Mouse (Mus musculus) neural tube, embryonic 14.5 days (tissue): ENCODE measurements at regions not wholly inside any gene's neighbourhood (a gene's known extent, or its start where the extent isn't known, plus 50 kb on each side); places are given as distances from the start of the nearest gene placed in this dataset.

Experiments used
- ATAC-seq: fragments of 200-750 bp; cut with Nextera tagmentation; 2 replicates; pipeline ENCODE4 v1.8.0; 2017; ENCODE audit warnings: low read depth, mild to moderate bottlenecking, moderate TSS enrichment, moderate library complexity
- H3K27ac ChIP-seq: fragments of 300-500 bp; sonication (generic); 2 replicates; pipeline ENCODE4 v1.5.1; 2014; ENCODE audit warnings: low read depth, mild to moderate bottlenecking, control low read depth, low read length, moderate library complexity, mixed read lengths
- H3K27me3 ChIP-seq: fragments of 300-500 bp; sonication (generic); 2 replicates; pipeline ENCODE4 v1.6.1; 2014; ENCODE audit warnings: low read length; ENCODE audit not compliant: control insufficient read depth, insufficient read depth
- H3K36me3 ChIP-seq: fragments of 300-500 bp; sonication (generic); 2 replicates; pipeline ENCODE4 v1.6.1; 2014; ENCODE audit warnings: low read length, mixed read lengths; ENCODE audit not compliant: control insufficient read depth, insufficient read depth
- H3K4me1 ChIP-seq: fragments of 300-500 bp; sonication (generic); 2 replicates; pipeline ENCODE4 v1.6.1; 2014; ENCODE audit warnings: low read length; ENCODE audit not compliant: control insufficient read depth, insufficient read depth
- H3K4me2 ChIP-seq: fragments of 300-500 bp; sonication (generic); 2 replicates; pipeline ENCODE4 v1.6.1; 2014; ENCODE audit warnings: mild to moderate bottlenecking, low read depth, low read length, control low read depth
- H3K4me3 ChIP-seq: fragments of 300-500 bp; sonication (generic); 2 replicates; pipeline ENCODE4 v1.5.1; 2014; ENCODE audit warnings: low read depth, low read length, control low read depth, mixed read lengths
- H3K9ac ChIP-seq: fragments of 300-500 bp; sonication (generic); replicated peaks from 2 replicates; pipeline ENCODE4 v1.6.1; 2014; ENCODE audit warnings: low read depth, mild to moderate bottlenecking, control low read depth, low read length, mixed read lengths
- H3K9me3 ChIP-seq: fragments of 300-500 bp; sonication (generic); 2 replicates; pipeline ENCODE4 v1.6.1; 2016; ENCODE audit warnings: low read length; ENCODE audit not compliant: control insufficient read depth
- WGBS: fragments of 180-500 bp; shearing (Covaris S2); extraction: QIAGEN DNeasy Blood & Tissue Kit; methylation state at CpG from one replicate; pipeline ENCODE4 v1.1.7; 2014; 5-methylcytosine and 5-hydroxymethylcytosine counted together

GRCm38 (mm10) chr8:118042253-118042860, 240.6 kb upstream of the Mphosph6 start:
- Histone ChIP-seq H3K4me1 (no peaks in the 10 kb centered on the region), H3K4me2 (no peak overlapping the region), H3K9me3 (no peaks in the 10 kb centered on the region), H3K36me3 (no peaks in the 10 kb centered on the region), H3K4me3 (no peak overlapping the region), H3K27me3 (no peaks in the 10 kb centered on the region), H3K9ac (no peak overlapping the region), H3K27ac (no peak overlapping the region)
- 13% methylated on average over 10 of the region's 10 CpGs for WGBS
- no peak for ATAC-seq

GRCm38 (mm10) chr8:118041253-118041652, 239.5 kb upstream of the Mphosph6 start:
- no peak overlapping the region for H3K4me2 ChIP-seq
- ATAC-seq = no peak
- H3K27me3 ChIP-seq = no peaks in the 10 kb centered on the region
- H3K4me1 ChIP-seq = no peaks in the 10 kb centered on the region
- WGBS = 58% methylated on average over 6 of the region's 6 CpGs
- no peak overlapping the region for H3K4me3 ChIP-seq
- H3K27ac ChIP-seq = no peak overlapping the region
- no peaks in the 10 kb centered on the region for H3K9me3 ChIP-seq
- no peak overlapping the region for H3K9ac ChIP-seq
- H3K36me3 ChIP-seq = no peaks in the 10 kb centered on the region

- Histone ChIP-seq H3K9me3 (no peaks in the 10 kb centered on the region), H3K27me3 (no peaks in the 10 kb centered on the region), H3K27ac (no peak overlapping the region), H3K4me2 (no peak overlapping the region), H3K4me3 (no peak overlapping the region), H3K4me1 (peaks cover 12% of the 10 kb centered on the region), H3K9ac (no peak overlapping the region), H3K36me3 (no peaks in the 10 kb centered on the region)
- ATAC-seq = no peak
- WGBS = 71% methylated on average over 4 of the region's 4 CpGs
These were observed 236.1 kb upstream of the Mphosph6 start for GRCm38 (mm10) chr8:118037801-118038200.

- no peaks in the 10 kb centered on the region for H3K36me3 ChIP-seq
- peak; percentile 28; the same call in 1 of the 2 replicates for ATAC-seq
- H3K9me3 ChIP-seq = no peaks in the 10 kb centered on the region
- H3K27ac ChIP-seq = peak overlapping the region; percentile 73
- WGBS = 21% methylated on average over 13 of the region's 13 CpGs
- no peaks in the 10 kb centered on the region for H3K27me3 ChIP-seq
- peak overlapping the region; percentile 27 for H3K4me2 ChIP-seq
- H3K4me1 ChIP-seq = peaks cover 12% of the 10 kb centered on the region
- H3K9ac ChIP-seq = peak overlapping the region; percentile 32; the same call in 1 of the 2 replicates
- no peak overlapping the region for H3K4me3 ChIP-seq
These were observed 232.3 kb upstream of the Mphosph6 start for GRCm38 (mm10) chr8:118034051-118034450.

GRCm38 (mm10) chr8:118031406-118031805, 229.7 kb upstream of the Mphosph6 start:
- Histone ChIP-seq H3K27me3 (no peaks in the 10 kb centered on the region), H3K9ac (no peak overlapping the region), H3K27ac (no peak overlapping the region), H3K36me3 (no peaks in the 10 kb centered on the region), H3K4me3 (no peak overlapping the region), H3K4me1 (peaks cover 12% of the 10 kb centered on the region), H3K9me3 (no peaks in the 10 kb centered on the region), H3K4me2 (no peak overlapping the region)
- no peak for ATAC-seq
- WGBS = 31% methylated on average over 6 of the region's 6 CpGs

GRCm38 (mm10) chr8:118028061-118028850, 226.5 kb upstream of the Mphosph6 start:
- H3K36me3 ChIP-seq = no peaks in the 10 kb centered on the region
- H3K4me3 ChIP-seq = no peak overlapping the region
- no peak overlapping the region for H3K4me2 ChIP-seq
- WGBS = 91% methylated on average over 13 of the region's 13 CpGs
- no peak overlapping the region for H3K27ac ChIP-seq
- peaks cover 2% of the 10 kb centered on the region; the same call in 1 of the 2 replicates for H3K4me1 ChIP-seq
- H3K9ac ChIP-seq = no peak overlapping the region
- H3K27me3 ChIP-seq = no peaks in the 10 kb centered on the region
- H3K9me3 ChIP-seq = no peaks in the 10 kb centered on the region
- no peak for ATAC-seq

GRCm38 (mm10) chr8:118023451-118023850, 221.7 kb upstream of the Mphosph6 start:
- H3K36me3 ChIP-seq = no peaks in the 10 kb centered on the region
- H3K27me3 ChIP-seq = no peaks in the 10 kb centered on the region
- H3K9me3 ChIP-seq = no peaks in the 10 kb centered on the region
- no peak overlapping the region for H3K27ac ChIP-seq
- H3K4me1 ChIP-seq = no peaks in the 10 kb centered on the region
- no peak overlapping the region for H3K4me2 ChIP-seq
- 87% methylated on average over 1 of the region's 1 CpGs for WGBS
- no peak for ATAC-seq
- no peak overlapping the region for H3K9ac ChIP-seq
- H3K4me3 ChIP-seq = no peak overlapping the region

- ATAC-seq = no peak
- 49% methylated on average over 3 of the region's 3 CpGs for WGBS
These were observed 220.2 kb upstream of the Mphosph6 start for GRCm38 (mm10) chr8:118021978-118022377.

GRCm38 (mm10) chr8:118017261-118017660, 215.5 kb upstream of the Mphosph6 start:
- Histone ChIP-seq H3K4me1 (0 out of 2 replicates have a peak, but pooled peaks cover 4% of the 10 kb centered on the region), H3K4me2 (no peak overlapping the region), H3K4me3 (no peak overlapping the region), H3K9ac (no peak overlapping the region), H3K27ac (no peak overlapping the region), H3K27me3 (no peaks in the 10 kb centered on the region), H3K9me3 (no peaks in the 10 kb centered on the region), H3K36me3 (no peaks in the 10 kb centered on the region)
- no peak for ATAC-seq
- WGBS = 28% methylated on average over 6 of the region's 6 CpGs

More at GRCm38 (mm10) chr8:118021978-118022377, 220.2 kb upstream of the Mphosph6 start:
- H3K27me3 ChIP-seq = no peaks in the 10 kb centered on the region
- no peak overlapping the region for H3K9ac ChIP-seq
- H3K36me3 ChIP-seq = no peaks in the 10 kb centered on the region
- H3K4me3 ChIP-seq = no peak overlapping the region
- no peak overlapping the region for H3K27ac ChIP-seq
- 0 out of 2 replicates have a peak, but pooled peaks cover 4% of the 10 kb centered on the region for H3K4me1 ChIP-seq
- H3K4me2 ChIP-seq = no peak overlapping the region
- no peaks in the 10 kb centered on the region for H3K9me3 ChIP-seq
